Mouse (Mus musculus) lung, adult 2 months (tissue): Measurements from ENCODE around the gene Nrip1.

Experiments
- CTCF ChIP-seq: fragments of 200-500 bp; IDR thresholded peaks from 2 replicates; pipeline ENCODE4 v1.5.1; 2011; ENCODE audit warnings: mild to moderate bottlenecking, low read length, control low read depth; ENCODE audit not compliant: insufficient read depth
- POLR2A ChIP-seq: fragments of 200-500 bp; IDR thresholded peaks from 2 replicates; pipeline ENCODE4 v1.6.1; 2011; ENCODE audit warnings: low read depth, mild to moderate bottlenecking, control low read depth, low read length, borderline replicate concordance; ENCODE audit errors: extremely low read depth

DNA sequence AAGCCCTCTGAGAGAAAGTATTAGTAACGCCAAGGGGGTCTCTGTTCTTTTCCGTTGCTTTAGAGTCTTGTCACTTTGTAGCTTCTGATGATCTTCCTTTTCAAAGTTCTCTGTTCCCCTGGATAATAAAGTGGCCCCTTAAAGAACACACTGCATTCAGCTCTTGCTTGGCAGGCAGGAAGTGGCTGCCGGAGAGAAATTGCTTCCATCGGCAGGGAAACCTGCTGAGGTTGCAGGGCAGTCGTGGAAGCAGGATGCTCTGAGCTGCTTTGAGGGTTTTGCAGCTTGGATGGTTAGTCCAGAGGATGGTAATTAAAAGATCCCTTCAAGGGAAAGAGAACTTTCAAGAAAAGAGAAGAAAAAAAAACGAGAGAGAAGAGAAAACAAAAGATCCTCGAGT is 33.3 kb upstream of the Nrip1 start:
- TF ChIP-seq POLR2A (no peak), CTCF (no peak)
